Mouse (Mus musculus): ENCODE measurements around the gene Kcnj12. TPM values are rescaled to one million over a fixed set of nuclear protein-coding genes. Genes with fewer than 3 reads are reported as not detected.

Gene Kcnj12
- polyA plus RNA-seq, 1 experiment from 2014 or later: not detected

DNA sequence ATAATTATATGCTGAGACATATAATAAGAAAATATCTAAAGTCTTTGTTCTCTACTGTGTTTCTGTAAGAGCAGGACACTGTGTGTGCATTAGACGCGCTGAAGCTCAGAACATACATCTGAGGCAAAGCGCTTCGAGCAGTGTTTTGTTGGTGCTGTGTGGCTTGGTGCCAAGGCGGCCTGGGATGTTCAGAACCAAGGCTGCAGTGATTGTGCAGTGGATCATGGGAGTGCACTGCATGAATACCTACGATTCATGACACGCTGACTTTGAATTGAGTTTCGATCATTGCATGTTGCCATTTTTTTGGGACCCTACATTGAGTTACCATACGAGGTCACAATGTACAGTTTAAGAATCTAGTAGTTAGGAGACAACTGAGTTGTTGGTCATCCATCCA, 14.3 kb downstream of the Kcnj12 start:
- Histone ChIP-seq H3K27me3 (no peaks in the 10 kb centered on the region; the same call in 1 of the 2 replicates), H3K27ac (replicated peaks) (no peak overlapping the region), H3K9me3 (replicated peaks) (no peaks in the 10 kb centered on the region), H3K36me3 (replicated peaks) (no peaks in the 10 kb centered on the region), H3K9ac (no peak overlapping the region), H3K4me1 (replicated peaks) (no peaks in the 10 kb centered on the region), H3K4me3 (replicated peaks) (no peak overlapping the region), H3K4me2 (no peak overlapping the region)
- no peak for ATAC-seq (ENCODE audit: insufficient read depth)
- 77% methylated on average over 9 of the region's 9 CpGs for WGBS (ENCODE audit: insufficient replicate concordance)

GRCm38 (mm10) chr11:61038277-61038782, 16.0 kb downstream of the Kcnj12 start:
- Histone ChIP-seq H3K27me3 (peaks cover 7% of the 10 kb centered on the region; the same call in 1 of the 2 replicates), H3K27ac (replicated peaks) (no peak overlapping the region), H3K4me3 (replicated peaks) (no peak overlapping the region), H3K4me2 (no peak overlapping the region), H3K9ac (no peak overlapping the region), H3K9me3 (replicated peaks) (no peaks in the 10 kb centered on the region), H3K36me3 (replicated peaks) (no peaks in the 10 kb centered on the region), H3K4me1 (replicated peaks) (peaks cover 8% of the 10 kb centered on the region)
- no peak for ATAC-seq (ENCODE audit: insufficient read depth)
- WGBS (ENCODE audit: insufficient replicate concordance): 73% methylated on average over 9 of the region's 9 CpGs

DNA sequence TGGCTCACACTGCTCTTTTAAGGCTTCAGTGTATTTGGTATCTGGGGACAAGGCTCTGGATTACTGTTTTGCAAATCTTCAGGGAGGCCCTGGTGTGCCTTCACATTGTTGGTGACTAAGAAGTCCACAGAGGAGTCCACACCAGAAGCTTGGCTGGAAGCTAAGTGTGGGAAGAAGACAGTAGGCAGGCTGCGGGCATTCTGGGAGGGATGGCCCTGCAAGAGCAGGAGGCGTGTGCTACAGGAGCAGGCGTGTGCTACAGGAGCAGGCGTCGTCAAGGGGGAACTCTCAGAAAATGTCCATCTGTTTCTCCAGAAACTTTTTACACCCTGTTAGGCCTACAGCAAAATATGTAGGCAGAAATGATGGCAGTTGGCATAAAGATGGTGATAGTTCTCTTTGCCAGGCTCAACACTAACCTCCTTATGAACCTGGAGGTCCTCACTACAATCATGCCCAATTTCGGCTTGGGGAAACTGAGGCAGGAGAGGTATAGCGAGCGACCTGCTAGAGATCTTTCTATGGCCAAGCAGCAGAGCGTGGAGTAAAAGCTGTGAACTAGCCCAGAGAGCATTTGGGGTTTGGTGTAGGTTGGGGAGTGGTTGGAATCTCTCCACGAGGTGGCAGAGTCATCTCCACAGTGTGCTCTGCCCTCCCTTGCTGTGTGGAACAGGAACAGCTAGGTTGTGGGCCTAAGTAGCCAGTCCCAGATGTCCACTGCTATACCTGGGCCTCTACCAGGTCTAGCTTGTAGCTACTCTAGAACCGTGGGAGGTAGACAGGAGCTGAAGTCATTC, 18.7 kb downstream of the Kcnj12 start:
- no peak overlapping the region for H3K4me3 ChIP-seq (replicated peaks)
- H3K36me3 ChIP-seq (replicated peaks): no peaks in the 10 kb centered on the region
- peaks cover 8% of the 10 kb centered on the region for H3K4me1 ChIP-seq (replicated peaks)
- no peak overlapping the region for H3K27ac ChIP-seq (replicated peaks)
- H3K27me3 ChIP-seq: peaks cover 21% of the 10 kb centered on the region
- 61% methylated on average over 11 of the region's 11 CpGs for WGBS (ENCODE audit: insufficient replicate concordance)
- H3K4me2 ChIP-seq: no peak overlapping the region
- H3K9ac ChIP-seq: no peak overlapping the region
- no peaks in the 10 kb centered on the region for H3K9me3 ChIP-seq (replicated peaks)
- no peak for ATAC-seq (ENCODE audit: insufficient read depth)

DNA sequence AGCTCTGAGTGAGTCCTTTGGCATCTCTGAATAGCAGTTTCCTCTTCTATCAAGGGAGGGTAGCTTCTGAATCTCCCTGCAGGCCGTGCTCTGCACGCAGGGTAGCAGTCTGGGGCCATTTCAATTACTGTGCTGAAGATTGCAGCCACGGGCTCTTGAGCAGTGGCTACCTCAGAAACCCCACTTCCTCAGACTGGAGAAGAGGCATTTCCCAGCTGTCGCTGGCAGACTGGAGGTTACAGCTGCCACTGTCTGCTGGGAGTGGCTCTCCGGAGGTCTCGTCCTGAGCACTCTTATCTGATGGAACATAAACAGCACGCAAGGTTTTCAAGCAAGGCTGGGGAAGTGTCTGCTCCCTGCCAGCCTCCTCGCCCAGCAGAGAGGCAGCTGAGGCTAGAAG, 20.2 kb downstream of the Kcnj12 start:
- no peak for ATAC-seq (ENCODE audit: insufficient read depth)
- WGBS (ENCODE audit: insufficient replicate concordance): 3% methylated on average over 8 of the region's 8 CpGs
- Histone ChIP-seq H3K27me3 (peaks cover 21% of the 10 kb centered on the region), H3K4me1 (replicated peaks) (peaks cover 8% of the 10 kb centered on the region), H3K9me3 (replicated peaks) (no peaks in the 10 kb centered on the region), H3K9ac (no peak overlapping the region), H3K36me3 (replicated peaks) (no peaks in the 10 kb centered on the region), H3K4me3 (replicated peaks) (no peak overlapping the region), H3K27ac (replicated peaks) (no peak overlapping the region), H3K4me2 (no peak overlapping the region)

DNA sequence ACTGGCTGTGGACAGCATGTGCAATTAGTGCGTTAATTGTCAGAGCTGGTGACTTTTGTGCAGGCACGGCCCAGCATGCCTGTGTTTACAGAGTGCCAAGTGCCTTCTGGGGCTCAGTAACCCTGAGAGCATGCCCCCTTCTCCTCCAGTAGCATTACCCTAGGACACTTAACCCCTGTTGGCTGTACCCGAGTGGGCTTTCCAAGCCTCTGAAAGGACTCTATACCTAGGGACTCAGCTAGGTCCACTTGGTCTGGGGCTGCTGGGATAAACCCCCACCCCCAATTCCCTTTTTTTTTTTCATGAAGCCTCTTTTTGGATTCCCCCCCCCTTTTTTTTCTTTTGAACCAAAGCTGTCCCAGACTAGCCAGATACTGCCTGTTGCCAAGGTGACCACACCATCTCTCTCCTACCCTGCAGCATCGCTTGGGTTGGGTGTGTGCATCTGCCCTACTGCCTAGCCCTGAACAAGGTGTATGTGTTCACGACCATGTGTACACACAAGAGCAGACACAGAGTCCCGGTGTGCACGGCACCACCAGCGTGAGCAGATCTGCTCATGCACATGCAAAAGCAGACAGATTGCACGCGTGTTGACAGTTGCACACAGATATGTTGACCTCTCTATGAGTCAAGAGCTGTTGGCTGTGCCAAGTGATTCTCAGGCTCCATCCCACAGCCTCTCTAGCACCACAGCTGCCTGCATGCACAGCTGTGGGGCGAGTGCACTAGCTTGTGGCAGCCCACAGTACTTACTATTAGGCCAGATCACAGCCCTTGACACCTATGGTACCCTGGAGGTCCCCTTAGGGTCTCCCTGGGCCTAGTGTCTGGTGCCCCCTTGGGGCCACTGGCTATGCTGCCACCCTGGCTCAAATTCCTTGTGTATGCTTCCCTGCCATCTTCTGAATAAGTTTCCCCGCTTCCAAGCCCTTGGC, 21.0 kb downstream of the Kcnj12 start:
- Histone ChIP-seq H3K36me3 (replicated peaks) (no peaks in the 10 kb centered on the region), H3K4me2 (no peak overlapping the region), H3K27me3 (peaks cover 21% of the 10 kb centered on the region), H3K4me3 (replicated peaks) (no peak overlapping the region), H3K27ac (replicated peaks) (no peak overlapping the region), H3K4me1 (replicated peaks) (peaks cover 8% of the 10 kb centered on the region), H3K9me3 (replicated peaks) (no peaks in the 10 kb centered on the region), H3K9ac (no peak overlapping the region)
- 57% methylated on average over 12 of the region's 12 CpGs for WGBS (ENCODE audit: insufficient replicate concordance)
- no peak for ATAC-seq (ENCODE audit: insufficient read depth)

DNA sequence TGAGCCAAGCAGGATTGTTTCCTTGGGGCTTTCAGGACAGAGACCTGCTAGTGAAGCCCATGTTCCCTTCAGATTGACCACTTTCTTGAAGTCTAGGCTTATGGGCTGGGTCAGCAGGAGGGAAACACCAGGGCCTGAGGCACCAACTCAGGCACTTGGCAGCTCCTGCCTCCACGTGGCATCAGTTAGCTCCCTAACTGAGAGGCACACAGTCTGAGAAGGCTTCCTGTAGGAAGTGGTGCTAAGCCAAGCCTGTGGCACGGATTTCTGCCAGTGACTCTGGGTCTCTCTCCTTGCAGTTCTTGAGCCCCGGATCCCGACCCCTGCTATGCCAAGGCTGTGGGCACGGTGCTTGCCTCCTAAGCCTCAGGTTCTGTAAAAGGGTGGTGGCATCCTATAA, 22.4 kb downstream of the Kcnj12 start:
- no peak for ATAC-seq (ENCODE audit: insufficient read depth)
- H3K36me3 ChIP-seq (replicated peaks): no peaks in the 10 kb centered on the region
- H3K27ac ChIP-seq (replicated peaks): no peak overlapping the region
- H3K9me3 ChIP-seq (replicated peaks): no peaks in the 10 kb centered on the region
- peaks cover 8% of the 10 kb centered on the region for H3K4me1 ChIP-seq (replicated peaks)
- peaks cover 21% of the 10 kb centered on the region for H3K27me3 ChIP-seq
- H3K4me2 ChIP-seq: no peak overlapping the region
- no peak overlapping the region for H3K9ac ChIP-seq
- no peak overlapping the region for H3K4me3 ChIP-seq (replicated peaks)
- 57% methylated on average over 5 of the region's 5 CpGs for WGBS (ENCODE audit: insufficient replicate concordance)

DNA sequence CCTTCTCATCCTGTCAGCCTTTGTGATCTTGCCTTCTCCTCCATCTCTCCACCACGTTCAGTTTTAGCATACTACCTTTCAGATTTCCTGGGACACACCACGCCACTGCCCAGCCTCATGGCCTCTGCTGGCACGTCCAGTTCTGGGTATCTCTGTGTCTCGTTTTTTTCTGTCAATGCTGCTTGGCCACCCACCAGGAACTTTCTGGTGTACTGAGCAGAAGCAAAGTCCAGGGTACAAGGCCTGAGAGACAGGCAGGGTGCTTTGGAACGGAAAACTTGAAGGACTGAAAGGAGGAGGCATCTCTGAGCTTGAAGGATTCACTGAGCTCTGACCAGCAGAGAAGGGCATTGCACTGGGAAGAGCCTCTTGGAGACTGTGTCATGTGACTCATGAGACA, 25.1 kb downstream of the Kcnj12 start:
- no peaks in the 10 kb centered on the region for H3K9me3 ChIP-seq (replicated peaks)
- no peak overlapping the region for H3K9ac ChIP-seq
- peaks cover 8% of the 10 kb centered on the region for H3K4me1 ChIP-seq (replicated peaks)
- ATAC-seq (ENCODE audit: insufficient read depth): no peak
- no peak overlapping the region for H3K4me2 ChIP-seq
- no peaks in the 10 kb centered on the region for H3K36me3 ChIP-seq (replicated peaks)
- H3K4me3 ChIP-seq (replicated peaks): no peak overlapping the region
- H3K27me3 ChIP-seq: peaks cover 35% of the 10 kb centered on the region
- no peak overlapping the region for H3K27ac ChIP-seq (replicated peaks)
- 44% methylated on average over 5 of the region's 5 CpGs for WGBS (ENCODE audit: insufficient replicate concordance)

GRCm38 (mm10) chr11:61051151-61051550, 28.8 kb downstream of the Kcnj12 start:
- WGBS (ENCODE audit: insufficient replicate concordance): 24% methylated on average over 8 of the region's 8 CpGs
- ATAC-seq (ENCODE audit: insufficient read depth): no peak
- H3K4me2 ChIP-seq: no peak overlapping the region
- H3K27ac ChIP-seq (replicated peaks): no peak overlapping the region
- H3K36me3 ChIP-seq (replicated peaks): no peaks in the 10 kb centered on the region
- no peaks in the 10 kb centered on the region for H3K9me3 ChIP-seq (replicated peaks)
- H3K27me3 ChIP-seq: peaks cover 34% of the 10 kb centered on the region
- no peaks in the 10 kb centered on the region for H3K4me1 ChIP-seq (replicated peaks)
- no peak overlapping the region for H3K9ac ChIP-seq
- no peak overlapping the region for H3K4me3 ChIP-seq (replicated peaks)

- H3K27me3 ChIP-seq: peaks cover 34% of the 10 kb centered on the region
- H3K4me2 ChIP-seq: no peak overlapping the region
- H3K4me3 ChIP-seq (replicated peaks): no peak overlapping the region
- H3K4me1 ChIP-seq (replicated peaks): no peaks in the 10 kb centered on the region
- H3K9ac ChIP-seq: no peak overlapping the region
- H3K27ac ChIP-seq (replicated peaks): no peak overlapping the region
- no peaks in the 10 kb centered on the region for H3K36me3 ChIP-seq (replicated peaks)
- no peaks in the 10 kb centered on the region for H3K9me3 ChIP-seq (replicated peaks)
- ATAC-seq (ENCODE audit: insufficient read depth): no peak
- WGBS (ENCODE audit: insufficient replicate concordance): 65% methylated on average over 5 of the region's 5 CpGs
These were observed 34.5 kb downstream of the Kcnj12 start for GRCm38 (mm10) chr11:61056871-61057270.

GRCm38 (mm10) chr11:61059691-61060457, 37.5 kb downstream of the Kcnj12 start:
- H3K27me3 ChIP-seq: peaks cover 37% of the 10 kb centered on the region
- H3K36me3 ChIP-seq (replicated peaks): no peaks in the 10 kb centered on the region
- H3K4me1 ChIP-seq (replicated peaks): no peaks in the 10 kb centered on the region
- H3K4me2 ChIP-seq: no peak overlapping the region
- 60% methylated on average over 10 of the region's 10 CpGs for WGBS (ENCODE audit: insufficient replicate concordance)
- no peak overlapping the region for H3K9ac ChIP-seq
- H3K9me3 ChIP-seq (replicated peaks): no peaks in the 10 kb centered on the region
- no peak overlapping the region for H3K4me3 ChIP-seq (replicated peaks)
- no peak for ATAC-seq (ENCODE audit: insufficient read depth)
- H3K27ac ChIP-seq (replicated peaks): no peak overlapping the region

Data from liver, embryonic 15.5 days (tissue).